Mouse (Mus musculus): ENCODE measurements at regions not wholly inside any gene's neighbourhood (a gene's known extent, or its start where the extent isn't known, plus 50 kb on each side); places are given as distances from the start of the nearest gene placed in this dataset.

DNA sequence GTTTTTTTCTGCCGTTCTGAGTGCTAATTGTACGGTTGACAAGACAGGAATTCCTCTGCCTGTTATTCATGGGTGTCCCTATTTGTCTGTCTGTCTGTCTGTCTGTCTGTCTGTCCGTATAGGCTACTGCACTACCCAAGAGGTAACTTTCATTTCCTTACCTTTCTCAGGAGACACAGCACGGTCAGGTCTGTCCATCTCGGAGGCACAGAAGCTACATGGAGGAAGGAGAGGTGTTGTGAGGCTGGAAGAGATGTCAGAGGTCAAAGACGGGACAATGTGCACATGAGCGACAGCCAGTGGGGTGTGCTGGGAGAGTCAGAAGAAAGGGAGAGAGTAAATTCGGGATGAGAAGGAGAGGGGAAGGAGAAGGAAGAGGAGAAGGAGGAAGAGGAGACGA, 184.8 kb downstream of the Enc1 start:
- TF ChIP-seq POLR2A (IDR thresholded peaks at IDR 0.05; ENCODE audit: control insufficient read depth, low read depth, low read length) (no peak), CTCF (IDR thresholded peaks at IDR 0.05; ENCODE audit: control insufficient read depth, insufficient read depth, insufficient replicate concordance, low read depth, low read length) (no peak)
